Mouse (Mus musculus): ENCODE measurements around the gene Plxna2.

The Plxna2 gene

GRCm38 (mm10) chr1:194663021-194663420 lies 45.0 kb downstream of the Plxna2 start:
- DNase-seq (ENCODE audit: low spot score), result peak; percentile 69

- no peak for DNase-seq (ENCODE audit: low spot score)
These were observed 47.7 kb downstream of the Plxna2 start for GRCm38 (mm10) chr1:194665715-194666114.

GRCm38 (mm10) chr1:194671783-194672524 lies 53.9 kb downstream of the Plxna2 start:
- no peak for DNase-seq (ENCODE audit: low spot score)

GRCm38 (mm10) chr1:194672525-194672894 lies 54.5 kb downstream of the Plxna2 start:
- DNase-seq (ENCODE audit: low spot score), result no peak

DNA sequence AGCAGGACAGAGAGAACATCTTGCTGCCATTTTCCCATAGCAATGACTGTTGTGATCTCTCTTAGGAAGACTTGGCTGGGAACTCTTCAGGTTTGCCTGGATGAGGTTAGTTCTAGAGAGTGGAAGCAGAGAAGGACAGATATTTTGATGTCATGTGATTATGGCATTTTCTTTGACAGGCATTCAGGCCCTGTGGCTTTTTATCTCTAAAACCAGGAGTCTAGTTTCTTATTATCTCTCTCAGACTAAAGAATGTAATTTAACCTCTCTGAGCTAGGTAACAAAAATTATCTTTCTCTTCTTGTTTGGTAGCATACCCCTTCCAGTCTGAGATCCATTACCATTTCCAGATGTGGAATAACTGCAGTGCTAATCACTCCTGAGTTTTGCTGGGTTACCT lies 55.2 kb downstream of the Plxna2 start:
- DNase-seq (ENCODE audit: low spot score), result no peak

- DNase-seq (ENCODE audit: low spot score), result no peak
These were observed 57.3 kb downstream of the Plxna2 start for GRCm38 (mm10) chr1:194675106-194675890.

DNA sequence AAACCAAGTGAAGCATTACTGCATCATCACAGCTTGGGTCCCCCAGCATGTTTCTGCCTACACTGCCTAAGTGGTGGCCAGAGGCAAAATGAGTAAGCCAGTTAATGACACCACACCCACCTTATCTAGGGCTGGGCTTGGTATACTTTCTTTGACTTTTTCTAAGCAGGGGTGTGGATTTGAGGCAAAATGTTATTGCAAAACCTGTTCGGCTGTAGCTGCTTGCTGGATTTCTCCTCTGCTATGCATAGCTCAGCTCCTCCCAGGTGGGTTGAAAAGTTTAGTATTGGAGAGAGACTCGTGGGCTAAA lies 57.8 kb downstream of the Plxna2 start:
- no peak for DNase-seq (ENCODE audit: low spot score)

DNA sequence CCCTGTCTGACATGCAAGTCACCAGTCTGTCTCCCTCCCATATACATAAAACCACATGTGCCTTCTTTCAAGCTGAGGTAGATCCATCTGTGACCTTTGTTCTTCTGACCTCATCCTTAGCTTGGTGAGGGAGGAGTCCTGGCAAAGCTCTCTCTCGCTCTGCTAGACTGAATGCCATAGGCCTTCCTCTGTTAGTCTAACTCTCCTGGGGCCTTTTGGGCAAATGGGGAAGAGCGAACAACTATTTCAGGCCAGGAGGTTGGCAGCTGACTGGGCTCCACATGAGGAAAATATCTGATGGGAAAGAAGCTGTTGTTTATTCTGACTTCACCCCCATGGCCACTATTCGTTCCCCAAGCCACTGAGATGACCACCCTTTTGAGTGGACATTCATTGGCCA lies 59.9 kb downstream of the Plxna2 start:
- DNase-seq (ENCODE audit: low spot score), result peak; percentile 73

DNA sequence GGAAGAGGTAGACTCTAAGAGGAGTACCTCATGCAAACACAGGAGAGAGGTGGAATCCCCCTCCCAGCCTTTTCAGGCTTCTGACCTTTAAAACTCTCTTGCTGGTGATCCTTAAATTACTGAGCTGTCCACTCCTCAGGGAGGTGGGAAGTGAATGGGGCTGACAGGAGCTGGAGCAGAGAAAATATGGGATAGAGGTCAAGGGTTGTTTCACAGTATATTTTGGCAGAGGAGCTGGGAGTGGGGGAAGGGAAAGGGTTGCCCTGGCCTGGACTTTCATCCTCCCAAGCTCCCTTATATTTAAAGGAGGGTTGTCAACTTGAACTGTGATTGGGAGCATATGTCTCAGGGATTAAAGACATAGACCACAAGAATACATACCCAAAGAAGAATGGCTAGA lies 61.1 kb downstream of the Plxna2 start:
- DNase-seq (ENCODE audit: low spot score), result peak; percentile 77

DNA sequence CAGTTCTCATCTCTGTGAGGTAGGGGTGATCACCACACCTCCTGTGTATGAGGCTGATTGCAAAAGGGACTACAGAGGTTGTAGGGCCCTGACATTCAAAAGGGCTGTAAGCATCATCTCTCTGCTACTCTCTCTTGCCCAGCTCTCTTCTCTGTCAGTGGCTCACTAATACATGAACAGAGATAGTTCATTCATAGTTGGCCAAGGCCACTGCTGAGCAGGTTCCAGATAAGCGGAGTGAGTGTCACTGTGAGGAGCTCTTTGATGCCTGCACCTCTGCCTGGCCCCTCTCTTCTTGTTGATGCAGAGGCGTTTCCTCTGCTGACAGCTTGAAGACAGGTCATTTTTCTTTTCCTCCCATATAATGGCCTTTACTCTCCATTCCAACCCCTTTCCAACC lies 62.1 kb downstream of the Plxna2 start:
- peak; percentile 56 for DNase-seq (ENCODE audit: low spot score)

- DNase-seq (ENCODE audit: low spot score), result no peak
These were observed 64.0 kb downstream of the Plxna2 start for GRCm38 (mm10) chr1:194682021-194682420.

- DNase-seq (ENCODE audit: low spot score), result no peak
These were observed 65.1 kb downstream of the Plxna2 start for GRCm38 (mm10) chr1:194683132-194683531.

DNA sequence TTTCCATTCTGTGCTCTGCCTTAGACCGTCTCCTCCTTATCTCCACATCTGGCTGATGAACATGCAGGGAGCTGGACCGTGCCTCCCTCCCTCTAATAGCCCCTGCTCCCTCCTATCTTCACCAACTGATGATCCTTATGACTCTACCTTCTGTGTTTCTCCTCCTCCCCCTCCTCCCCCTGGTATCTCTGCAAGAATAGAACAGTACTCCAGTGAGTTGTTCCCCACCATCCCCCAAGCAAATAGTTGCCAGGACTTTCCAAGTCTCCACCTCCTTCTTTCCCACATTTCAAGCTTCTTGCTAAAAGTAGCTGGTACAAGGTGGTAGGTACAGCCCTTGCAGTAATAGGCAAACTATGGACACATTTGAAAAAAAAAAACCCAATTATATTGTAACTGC lies 67.9 kb downstream of the Plxna2 start:
- no peak for DNase-seq (ENCODE audit: low spot score)

DNA sequence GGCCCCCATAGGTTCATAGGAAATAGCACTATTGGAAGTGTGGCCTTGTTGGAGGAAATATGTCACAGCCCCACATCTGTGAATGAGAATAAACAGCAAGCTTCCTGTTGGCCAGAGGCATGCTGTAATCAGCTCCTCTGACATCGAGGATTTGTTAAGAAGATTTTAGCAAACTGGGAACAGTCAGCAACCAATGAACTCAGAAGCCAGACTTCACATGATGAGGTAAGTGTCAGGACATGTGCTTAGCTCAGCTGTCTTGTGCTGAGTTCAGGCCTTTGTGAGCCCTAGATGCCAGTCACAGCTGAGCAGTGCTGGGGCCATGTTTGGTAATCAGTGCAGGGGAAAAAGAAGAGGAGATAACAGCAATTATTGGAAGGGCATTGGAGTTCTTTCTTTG lies 69.7 kb downstream of the Plxna2 start:
- no peak for DNase-seq (ENCODE audit: low spot score)

DNA sequence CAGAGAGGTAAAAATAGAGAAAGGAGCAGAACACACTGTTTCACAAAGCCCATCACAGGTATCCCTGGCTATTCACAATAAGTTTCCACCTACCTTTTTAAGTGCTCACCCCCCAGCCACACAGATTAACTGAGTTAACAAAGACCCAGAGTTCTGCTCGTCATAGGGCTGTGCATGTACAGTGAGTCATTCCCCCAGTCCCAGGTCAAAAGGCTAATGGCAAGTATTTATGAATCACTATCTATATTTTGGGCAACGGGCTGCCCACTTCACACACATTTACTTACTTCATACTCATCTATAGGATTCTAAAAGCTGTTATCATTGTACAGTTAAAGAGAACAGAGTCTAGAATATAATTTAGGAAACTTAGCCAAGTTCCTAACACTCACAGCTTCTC lies 70.1 kb downstream of the Plxna2 start:
- no peak for DNase-seq (ENCODE audit: low spot score)

- no peak for DNase-seq (ENCODE audit: low spot score)
These were observed 75.0 kb downstream of the Plxna2 start for GRCm38 (mm10) chr1:194693063-194693462.

DNA sequence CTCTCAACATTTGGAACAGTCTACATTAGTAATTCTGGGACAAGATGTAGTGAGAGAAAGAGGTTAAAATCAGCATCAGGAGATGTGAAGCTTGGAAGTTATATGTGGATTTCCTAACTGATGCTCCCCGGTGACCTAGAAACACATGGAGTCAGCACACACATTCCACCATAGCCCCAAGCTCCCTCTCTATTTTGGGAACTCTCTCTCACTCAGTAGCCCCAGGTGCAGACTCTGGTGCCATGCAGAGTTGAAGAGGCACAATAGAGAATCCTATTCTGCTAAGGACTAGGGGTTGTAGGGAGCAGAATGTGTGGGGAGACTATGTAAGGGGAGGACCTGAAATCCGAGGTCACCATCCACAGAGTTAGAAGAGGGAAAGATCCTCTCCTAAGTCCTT lies 75.5 kb downstream of the Plxna2 start:
- DNase-seq (ENCODE audit: low spot score), result no peak

- no peak for DNase-seq (ENCODE audit: low spot score)
These were observed 76.8 kb downstream of the Plxna2 start for GRCm38 (mm10) chr1:194694805-194695204.

DNA sequence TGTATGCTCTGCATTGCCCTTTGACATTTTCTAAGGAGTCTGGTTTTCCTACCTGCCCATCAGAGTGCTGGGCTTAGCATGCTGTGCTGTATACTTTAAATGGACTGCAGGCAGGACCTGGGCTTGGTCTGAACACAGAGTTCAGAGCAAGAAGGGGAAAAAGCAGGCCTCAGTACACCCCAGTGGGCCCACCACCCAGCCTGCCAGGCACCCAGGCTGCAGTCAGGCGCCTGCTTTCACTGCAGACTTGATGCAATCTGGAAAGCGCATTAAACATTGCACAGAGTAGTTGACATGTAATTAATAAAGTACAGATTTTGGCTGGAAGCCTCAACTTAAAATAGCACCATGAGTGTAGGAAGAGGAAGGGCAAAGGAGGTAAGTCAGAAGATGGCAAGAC lies 79.4 kb downstream of the Plxna2 start:
- no peak for DNase-seq (ENCODE audit: low spot score)

DNA sequence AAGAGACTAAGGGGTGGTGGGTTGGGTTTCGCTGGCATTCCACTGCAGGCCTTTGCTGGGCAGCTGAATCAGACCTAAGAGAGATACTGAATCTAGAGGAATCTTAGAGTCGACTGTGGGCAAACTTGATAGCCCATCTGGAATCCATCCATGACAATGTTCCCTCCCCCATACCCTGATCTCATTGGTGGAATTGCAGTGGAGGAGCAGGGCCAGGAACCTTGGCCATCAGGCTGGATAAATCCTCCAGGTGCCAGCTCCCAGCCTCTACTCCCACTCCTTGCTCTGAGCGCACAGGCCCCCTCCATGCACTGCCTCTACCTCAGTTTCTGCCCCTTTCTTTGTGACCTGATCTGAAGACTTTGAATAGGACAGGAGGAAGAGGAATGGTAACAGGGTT lies 81.3 kb downstream of the Plxna2 start:
- no peak for DNase-seq (ENCODE audit: low spot score)

GRCm38 (mm10) chr1:194703235-194703634 lies 85.2 kb downstream of the Plxna2 start:
- no peak for DNase-seq (ENCODE audit: low spot score)

DNA sequence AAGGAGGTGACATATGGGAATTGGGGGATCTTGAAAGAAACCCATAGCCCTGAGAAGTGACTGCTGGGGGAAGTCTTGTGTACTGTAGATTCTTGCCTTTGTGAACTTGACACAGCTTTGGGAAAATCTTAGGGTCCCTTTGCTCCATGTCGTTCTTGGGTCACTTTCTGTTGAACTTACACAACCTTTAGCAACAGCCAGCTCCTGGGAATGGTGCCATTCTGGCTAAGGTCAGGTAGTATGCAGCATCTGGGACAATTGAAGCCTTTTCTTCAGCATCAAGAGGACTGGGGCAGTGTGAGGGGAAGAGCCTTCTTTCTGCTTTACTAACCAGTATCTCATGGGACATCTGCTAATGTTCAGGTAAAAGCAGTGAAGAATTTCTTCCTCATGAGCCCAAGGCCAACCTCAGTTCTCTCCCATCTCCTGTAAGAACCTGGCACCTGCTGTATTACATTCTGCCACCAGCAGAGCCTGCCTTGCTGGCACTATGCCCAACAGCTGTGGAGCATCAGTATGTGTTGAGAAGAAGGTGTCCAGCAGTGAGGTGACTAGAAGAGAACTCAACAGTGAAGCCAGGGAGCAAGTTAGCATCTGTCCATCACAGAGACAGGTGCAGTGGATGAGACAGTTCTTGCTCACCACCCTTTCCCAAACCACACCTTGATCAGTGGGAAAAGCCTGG lies 86.3 kb downstream of the Plxna2 start:
- DNase-seq (ENCODE audit: low spot score), result no peak

DNA sequence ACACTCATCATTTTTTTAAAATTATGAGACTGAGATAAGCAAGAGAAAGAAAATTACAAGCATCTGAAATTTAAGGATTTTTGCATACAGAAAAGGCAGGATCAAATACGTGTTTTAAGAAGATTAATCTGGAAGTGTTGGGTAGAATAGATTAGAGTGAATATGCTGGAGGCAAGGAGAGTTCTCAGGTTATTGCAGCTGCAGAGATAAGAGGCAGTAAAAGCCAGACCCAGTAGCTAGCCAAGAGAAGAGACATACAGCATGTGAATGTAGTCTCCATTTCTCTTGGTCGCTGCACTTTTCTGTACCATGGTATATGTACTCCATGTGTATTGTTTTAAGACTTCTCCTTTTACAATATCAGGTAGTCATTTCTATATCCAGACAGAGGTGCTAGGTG lies 88.5 kb downstream of the Plxna2 start:
- DNase-seq (ENCODE audit: low spot score), result no peak

All from embryo, embryonic 10 days (tissue).